Mouse (Mus musculus) gastrocnemius, postnatal 10 days (tissue): Measurements from ENCODE around the gene Cd163. TPM values are rescaled to one million over a fixed set of nuclear protein-coding genes. Genes with fewer than 3 reads are reported as not detected.
"Not testable (repeated sequence)": the region's sequence is repeated elsewhere in the genome, so short reads cannot be mapped to it uniquely, and the experiment has no call there.

ENCODE experiments used
- DNase-seq: peaks from one replicate; pipeline ENCODE4 v3.0.0; 2021; ENCODE audit warnings: mixed read lengths
- long read RNA-seq, 2 experiments: library from polyadenylated mRNA; stranded (forward); transcript quantifications; one replicate each; pipeline ENCODE4 v2.0.0; 2021
- total RNA-seq, 2 experiments: library from RNA; stranded (reverse); gene quantifications; 2 replicates each; pipeline ENCODE4 v1.2.3; 2021

Cd163 gene
- 10 to 100 TPM in 1 of 2 experiments, 1 to 10 TPM in 1; 9.3 to 15.8 TPM for total RNA-seq
- long read RNA-seq, experiment 1, full-length matches to known transcripts, result 8 of 10 reads
- long read RNA-seq, experiment 1, partial matches to known transcripts, result 0 of 10 reads
- long read RNA-seq, experiment 1, other reads (novel, unspliced or antisense), result 2 of 10 reads
- long read RNA-seq, experiment 2, full-length matches to known transcripts, result 13 of 24 reads
- long read RNA-seq, experiment 2, partial matches to known transcripts, result 3 of 24 reads
- long read RNA-seq, experiment 2, other reads (novel, unspliced or antisense), result 8 of 24 reads

GRCm38 (mm10) chr6:124304356-124304755, at the start of gene Cd163:
Cd163 (plus strand) TSS chr6:124304656.
- no peak for DNase-seq

GRCm38 (mm10) chr6:124255721-124256470, 48.6 kb upstream of the Cd163 start:
- DNase-seq, result no peak

GRCm38 (mm10) chr6:124260198-124260931, 44.1 kb upstream of the Cd163 start:
- DNase-seq, result peak; percentile 62

- peak; percentile 76 for DNase-seq
Observed at GRCm38 (mm10) chr6:124262696-124263095, 41.8 kb upstream of the Cd163 start.

- no peak for DNase-seq
Observed at GRCm38 (mm10) chr6:124273231-124273880, 31.1 kb upstream of the Cd163 start.

GRCm38 (mm10) chr6:124277641-124278040, 26.8 kb upstream of the Cd163 start:
- no peak for DNase-seq

- no peak for DNase-seq
Observed at GRCm38 (mm10) chr6:124278291-124278690, 26.2 kb upstream of the Cd163 start.

GRCm38 (mm10) chr6:124282731-124283130, 21.7 kb upstream of the Cd163 start:
- no peak for DNase-seq

GRCm38 (mm10) chr6:124297378-124297777, 7.1 kb upstream of the Cd163 start:
- DNase-seq, result not testable (repeated sequence)

GRCm38 (mm10) chr6:124301447-124302192, 2.8 kb upstream of the Cd163 start:
- DNase-seq, result no peak

GRCm38 (mm10) chr6:124308935-124309334, 4.5 kb downstream of the Cd163 start:
- DNase-seq, result no peak

GRCm38 (mm10) chr6:124312292-124312691, 7.8 kb downstream of the Cd163 start:
- DNase-seq, result no peak

- DNase-seq, result no peak
Observed at GRCm38 (mm10) chr6:124320371-124320770, 15.9 kb downstream of the Cd163 start.

GRCm38 (mm10) chr6:124321481-124322475, 17.3 kb downstream of the Cd163 start:
- DNase-seq, result peak; percentile 11

GRCm38 (mm10) chr6:124328394-124328991, 24.0 kb downstream of the Cd163 start:
- DNase-seq, result no peak

GRCm38 (mm10) chr6:124329622-124330021, 25.2 kb downstream of the Cd163 start:
- no peak for DNase-seq

GRCm38 (mm10) chr6:124345096-124345495, 40.6 kb downstream of the Cd163 start:
- no peak for DNase-seq

GRCm38 (mm10) chr6:124346613-124347012, 42.2 kb downstream of the Cd163 start:
- no peak for DNase-seq

GRCm38 (mm10) chr6:124353246-124353645, 48.8 kb downstream of the Cd163 start:
- no peak for DNase-seq

GRCm38 (mm10) chr6:124358953-124359352, 54.5 kb downstream of the Cd163 start:
- no peak for DNase-seq
